Mouse (Mus musculus): Measurements from ENCODE around the gene Mrpl58.

Gene Mrpl58

GRCm38 (mm10) chr11:115457405-115457804 lies 53.9 kb downstream of the Mrpl58 start:
- no peak for DNase-seq (ENCODE audit: low spot score in 2 of 2)

DNA sequence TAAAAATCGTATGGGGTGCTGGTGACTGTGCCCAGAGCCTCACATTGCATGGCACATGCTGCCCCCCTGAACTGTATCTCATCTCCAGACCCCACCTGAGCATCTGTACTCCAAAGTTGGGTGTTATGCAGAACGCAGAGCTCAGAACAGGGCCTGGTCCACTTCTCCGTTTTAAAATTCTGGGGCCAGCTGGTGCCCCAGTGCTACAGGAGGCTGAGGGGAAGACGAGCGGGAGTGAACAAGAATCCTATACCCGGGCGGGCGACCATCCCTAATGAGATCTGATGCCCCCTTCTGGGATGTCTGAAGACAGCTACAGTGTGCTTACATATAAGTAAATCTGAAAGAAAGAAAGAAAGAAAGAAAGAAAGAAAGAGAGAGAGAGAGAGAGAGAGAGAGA lies 57.4 kb downstream of the Mrpl58 start:
- no peak for DNase-seq (ENCODE audit: low spot score in 2 of 2)

DNA sequence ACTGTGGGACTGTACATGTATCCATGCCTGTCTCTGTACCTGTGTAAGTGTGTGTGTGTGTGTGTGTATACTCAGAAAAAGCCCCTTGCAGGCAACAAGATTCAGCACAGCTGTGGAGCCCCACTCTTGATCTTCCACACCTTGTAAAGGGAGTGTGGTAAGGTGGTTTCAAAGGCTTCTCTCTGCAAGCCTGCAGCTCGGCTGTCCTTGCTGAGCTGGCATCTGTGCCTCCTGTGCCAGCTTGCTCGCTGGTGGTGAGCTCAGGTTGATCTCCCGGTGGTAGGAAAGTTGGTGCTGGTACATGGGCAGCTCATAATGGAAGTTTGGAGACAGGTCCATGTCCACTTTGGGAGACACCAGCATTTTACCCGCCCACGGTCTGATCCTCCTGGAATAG lies 58.3 kb downstream of the Mrpl58 start:
- no peak for DNase-seq (ENCODE audit: low spot score in 2 of 2)

Measured in left cerebral cortex, adult 9 months (tissue).